Mouse (Mus musculus): ENCODE results near the gene Slc7a6os. TPM values are rescaled to one million over a fixed set of nuclear protein-coding genes. Genes with fewer than 3 reads are reported as not detected.
A peak's percentile ranks its signal among the peaks of the same experiment; 100 is the strongest.

The Slc7a6os gene
- polyA plus RNA-seq, 1 experiment from 2014 or later, result 36.2 TPM

- 96% methylated on average over 3 of the region's 3 CpGs for WGBS
- Histone ChIP-seq H3K9ac (replicated peaks) (no peak overlapping the region), H3K27me3 (replicated peaks) (no peaks in the 10 kb centered on the region), H3K4me3 (replicated peaks) (no peak overlapping the region), H3K36me3 (no peaks in the 10 kb centered on the region), H3K9me3 (replicated peaks) (no peaks in the 10 kb centered on the region), H3K4me2 (no peak overlapping the region), H3K27ac (replicated peaks) (no peak overlapping the region), H3K4me1 (peaks cover 9% of the 10 kb centered on the region)
- ATAC-seq (ENCODE audit: low FRiP score), result no peak
Measured at GRCm38 (mm10) chr8:106173566-106173965, 37.2 kb downstream of the Slc7a6os start.

DNA sequence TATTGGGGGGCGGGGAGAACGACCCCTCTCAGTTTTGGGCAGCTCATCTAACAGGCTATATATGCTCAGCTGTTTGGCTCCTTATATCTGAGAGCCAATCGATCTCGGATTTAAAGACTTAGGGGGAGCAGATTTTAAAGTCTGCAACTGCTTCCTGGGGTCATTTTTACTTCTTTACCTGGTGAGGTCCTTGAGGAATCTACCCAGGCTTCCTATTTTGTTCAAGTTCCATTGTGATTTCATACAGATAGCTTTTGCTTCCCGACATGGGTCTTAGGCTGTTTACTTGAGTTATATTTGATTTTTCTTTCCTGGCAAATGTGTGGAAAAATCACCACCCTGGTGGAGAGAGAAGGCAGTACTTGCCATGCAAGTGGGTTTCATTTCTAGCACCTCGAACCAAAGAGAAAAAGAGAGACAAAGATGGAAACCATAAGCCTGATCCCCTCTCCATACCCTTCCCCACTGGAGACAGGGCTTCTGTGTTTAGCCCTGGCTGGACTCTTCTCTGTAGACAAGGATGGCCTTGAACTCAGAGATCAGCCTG is 40.7 kb downstream of the Slc7a6os start:
- no peaks in the 10 kb centered on the region for H3K9me3 ChIP-seq (replicated peaks)
- WGBS, result 31% methylated on average over 6 of the region's 6 CpGs
- peak overlapping the region; percentile 86 for H3K4me3 ChIP-seq (replicated peaks)
- no peaks in the 10 kb centered on the region for H3K36me3 ChIP-seq
- H3K4me2 ChIP-seq, result peak overlapping the region; percentile 88
- no peaks in the 10 kb centered on the region for H3K27me3 ChIP-seq (replicated peaks)
- H3K4me1 ChIP-seq, result peaks cover 17% of the 10 kb centered on the region
- peak overlapping the region; percentile 91 for H3K9ac ChIP-seq (replicated peaks)
- peak overlapping the region; percentile 97 for H3K27ac ChIP-seq (replicated peaks)
- ATAC-seq (ENCODE audit: low FRiP score), result no peak

GRCm38 (mm10) chr8:106169017-106169933 is 41.5 kb downstream of the Slc7a6os start:
- Histone ChIP-seq H3K27ac (replicated peaks) (peak overlapping the region; percentile 97), H3K4me3 (replicated peaks) (peak overlapping the region; percentile 86), H3K4me1 (peaks cover 17% of the 10 kb centered on the region), H3K4me2 (peak overlapping the region; percentile 88), H3K27me3 (replicated peaks) (no peaks in the 10 kb centered on the region), H3K9ac (replicated peaks) (peak overlapping the region; percentile 91), H3K9me3 (replicated peaks) (no peaks in the 10 kb centered on the region), H3K36me3 (peaks cover 3% of the 10 kb centered on the region; the same call in 1 of the 2 replicates)
- 1% methylated on average over 54 of the region's 54 CpGs for WGBS
- ATAC-seq (ENCODE audit: low FRiP score), result peak; percentile 88

DNA sequence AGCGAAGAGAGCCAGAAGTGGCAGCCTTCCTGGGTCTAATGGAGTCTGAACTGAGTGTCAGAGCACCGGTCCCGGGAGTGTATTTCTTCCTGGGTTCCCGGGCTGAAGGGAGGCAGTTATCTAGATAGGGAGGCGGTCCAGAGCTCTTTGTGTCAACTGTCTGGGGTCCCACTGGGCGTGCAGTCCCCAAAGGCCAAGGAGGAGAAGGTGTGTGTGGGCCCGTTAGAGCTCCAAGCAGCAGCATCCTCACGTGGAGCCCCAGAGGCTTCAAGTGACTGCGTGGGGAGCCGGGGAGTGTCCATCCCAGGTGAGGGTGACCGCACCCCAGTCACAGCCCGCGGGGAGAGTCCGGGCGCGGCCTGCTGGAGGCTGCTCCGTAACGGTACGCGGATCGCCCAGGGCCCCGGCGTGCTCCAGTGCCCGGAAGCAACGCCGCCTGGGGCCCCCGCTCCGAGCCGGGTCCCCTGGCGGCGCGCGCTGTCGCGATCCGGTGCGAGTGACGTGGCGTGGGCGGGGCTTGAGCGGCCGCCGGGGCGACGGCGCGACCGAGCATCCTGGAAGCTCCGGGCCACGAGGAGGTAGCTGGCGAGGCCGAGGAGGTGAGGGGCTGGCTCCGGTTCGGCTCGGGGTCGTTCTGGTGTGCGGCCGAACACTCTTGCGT is 42.2 kb downstream of the Slc7a6os start, which contains the start of gene Slc7a6:
Gene Slc7a6 (plus strand): TSS at position 502 of the 661 bp plus-strand sequence.
- Histone ChIP-seq H3K9me3 (replicated peaks) (no peaks in the 10 kb centered on the region), H3K36me3 (peaks cover 11% of the 10 kb centered on the region), H3K27me3 (replicated peaks) (no peaks in the 10 kb centered on the region), H3K4me3 (replicated peaks) (peak within 1 kb of the TSS; percentile 86), H3K4me1 (peaks cover 17% of the 10 kb centered on the region), H3K27ac (replicated peaks) (peak within 1 kb of the TSS; percentile 97), H3K9ac (replicated peaks) (peak within 1 kb of the TSS; percentile 91), H3K4me2 (peak within 1 kb of the TSS; percentile 88)
- WGBS, result under 1% methylated on average over 53 of the region's 59 CpGs
- peak; percentile 92 for ATAC-seq (ENCODE audit: low FRiP score)

DNA sequence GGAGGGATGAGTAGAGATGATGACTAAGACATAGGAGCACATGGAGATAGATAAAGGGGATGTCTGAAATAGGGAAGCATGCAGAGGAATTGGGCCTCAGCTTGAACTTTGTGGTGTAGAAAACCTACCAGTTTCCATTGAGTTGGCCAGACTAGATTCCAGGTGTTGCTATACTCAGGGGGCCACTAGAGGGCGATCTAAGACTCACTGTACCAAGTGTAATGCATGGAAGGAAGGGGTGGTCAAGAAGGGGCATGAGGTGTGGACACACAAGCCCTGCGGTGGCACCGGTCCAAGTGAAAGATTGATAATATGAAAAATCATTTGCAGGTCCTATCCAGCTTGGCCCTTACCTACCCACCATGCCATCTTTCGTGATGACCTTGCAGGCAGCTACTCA is 45.3 kb downstream of the Slc7a6os start:
- Histone ChIP-seq H3K4me2 (no peak overlapping the region), H3K27ac (replicated peaks) (no peak overlapping the region), H3K36me3 (peaks cover 41% of the 10 kb centered on the region), H3K27me3 (replicated peaks) (no peaks in the 10 kb centered on the region), H3K4me3 (replicated peaks) (no peak overlapping the region), H3K9me3 (replicated peaks) (no peaks in the 10 kb centered on the region), H3K4me1 (peaks cover 16% of the 10 kb centered on the region), H3K9ac (replicated peaks) (no peak overlapping the region)
- 49% methylated on average over 4 of the region's 4 CpGs for WGBS
- no peak for ATAC-seq (ENCODE audit: low FRiP score)

GRCm38 (mm10) chr8:106163251-106163650 is 47.5 kb downstream of the Slc7a6os start:
- Histone ChIP-seq H3K27me3 (replicated peaks) (no peaks in the 10 kb centered on the region), H3K4me1 (peaks cover 7% of the 10 kb centered on the region), H3K4me2 (no peak overlapping the region), H3K36me3 (peaks cover 60% of the 10 kb centered on the region), H3K9me3 (replicated peaks) (no peaks in the 10 kb centered on the region), H3K9ac (replicated peaks) (no peak overlapping the region), H3K27ac (replicated peaks) (no peak overlapping the region), H3K4me3 (replicated peaks) (no peak overlapping the region)
- ATAC-seq (ENCODE audit: low FRiP score), result no peak
- 93% methylated on average over 9 of the region's 9 CpGs for WGBS

DNA sequence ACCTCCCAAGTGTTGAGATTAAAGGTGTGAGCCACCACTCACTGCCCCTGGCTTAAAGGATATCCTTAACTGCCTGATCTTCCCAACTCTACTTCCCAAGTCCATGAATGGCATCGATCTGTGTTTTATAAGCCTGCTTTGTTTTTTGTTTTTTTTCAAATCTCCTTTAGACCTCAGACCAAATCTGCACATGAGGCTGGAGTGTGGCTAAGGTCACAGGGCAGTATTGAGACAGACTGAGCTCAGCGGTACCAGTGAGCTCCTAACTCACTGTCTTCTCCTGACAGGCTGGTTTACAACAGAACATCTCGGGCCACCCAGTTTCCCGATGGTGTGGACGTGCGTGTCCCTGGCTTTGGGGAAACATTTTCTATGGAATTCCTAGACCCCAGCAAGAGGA is 50.9 kb downstream of the Slc7a6os start:
- no peak overlapping the region for H3K4me3 ChIP-seq (replicated peaks)
- H3K9ac ChIP-seq (replicated peaks), result no peak overlapping the region
- H3K9me3 ChIP-seq (replicated peaks), result no peaks in the 10 kb centered on the region
- WGBS, result 91% methylated on average over 6 of the region's 6 CpGs
- H3K27ac ChIP-seq (replicated peaks), result no peak overlapping the region
- H3K36me3 ChIP-seq, result peaks cover 78% of the 10 kb centered on the region
- no peak for ATAC-seq (ENCODE audit: low FRiP score)
- no peaks in the 10 kb centered on the region for H3K4me1 ChIP-seq
- H3K27me3 ChIP-seq (replicated peaks), result no peaks in the 10 kb centered on the region
- no peak overlapping the region for H3K4me2 ChIP-seq

DNA sequence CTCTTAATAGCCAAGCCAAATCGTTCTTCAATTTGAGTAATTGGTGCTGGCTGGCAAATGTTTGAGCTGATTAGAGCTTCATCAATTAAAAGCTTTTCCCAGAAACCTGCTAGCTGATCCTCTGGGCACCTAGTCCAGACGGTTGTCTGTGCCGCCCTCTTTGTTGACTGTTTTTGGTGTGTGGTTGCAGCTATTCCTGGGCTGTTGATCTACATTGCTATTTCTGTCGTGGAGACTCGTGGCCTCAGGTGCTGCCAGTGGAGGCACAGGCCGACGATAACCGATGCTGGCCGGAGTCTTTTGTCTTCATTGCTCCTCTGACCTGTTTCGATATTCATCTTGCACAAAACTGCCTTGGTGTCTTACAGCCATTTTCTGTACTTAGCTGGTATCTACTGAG is 52.4 kb downstream of the Slc7a6os start:
- H3K27ac ChIP-seq (replicated peaks), result no peak overlapping the region
- 93% methylated on average over 10 of the region's 10 CpGs for WGBS
- H3K9me3 ChIP-seq (replicated peaks), result no peaks in the 10 kb centered on the region
- H3K27me3 ChIP-seq (replicated peaks), result no peaks in the 10 kb centered on the region
- H3K36me3 ChIP-seq, result peaks cover 71% of the 10 kb centered on the region
- no peak overlapping the region for H3K9ac ChIP-seq (replicated peaks)
- ATAC-seq (ENCODE audit: low FRiP score), result no peak
- no peak overlapping the region for H3K4me2 ChIP-seq
- no peak overlapping the region for H3K4me3 ChIP-seq (replicated peaks)
- no peaks in the 10 kb centered on the region for H3K4me1 ChIP-seq

- Histone ChIP-seq H3K9me3 (replicated peaks) (no peaks in the 10 kb centered on the region), H3K9ac (replicated peaks) (no peak overlapping the region), H3K36me3 (peaks cover 62% of the 10 kb centered on the region), H3K27ac (replicated peaks) (no peak overlapping the region), H3K4me3 (replicated peaks) (no peak overlapping the region), H3K27me3 (replicated peaks) (no peaks in the 10 kb centered on the region), H3K4me1 (no peaks in the 10 kb centered on the region), H3K4me2 (no peak overlapping the region)
- WGBS, result 100% methylated on average over 1 of the region's 1 CpGs
- no peak for ATAC-seq (ENCODE audit: low FRiP score)
Measured at GRCm38 (mm10) chr8:106157419-106157818, 53.3 kb downstream of the Slc7a6os start.

- WGBS, result 85% methylated on average over 4 of the region's 4 CpGs
- H3K4me3 ChIP-seq (replicated peaks), result no peak overlapping the region
Measured at GRCm38 (mm10) chr8:106152876-106153275, 57.9 kb downstream of the Slc7a6os start.

DNA sequence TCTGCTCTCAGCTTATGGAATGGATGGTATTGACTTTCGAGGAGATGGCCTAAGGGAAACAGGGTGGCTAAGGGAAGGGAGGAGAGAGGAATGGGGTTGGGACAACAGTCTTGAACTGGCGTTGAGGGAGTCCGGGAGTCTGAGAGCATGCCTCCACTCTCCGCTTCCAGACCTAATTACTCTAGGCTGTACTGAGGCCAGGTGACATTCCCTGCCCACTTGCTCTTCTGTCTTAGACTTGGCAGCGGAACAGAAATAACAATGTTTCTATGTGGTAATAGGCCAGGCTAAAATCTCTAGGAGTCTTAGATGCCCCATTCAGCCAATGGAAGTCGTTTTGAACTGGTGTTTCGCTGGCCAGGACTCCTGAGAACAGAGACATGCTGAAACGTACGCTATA is 59.7 kb downstream of the Slc7a6os start:
- Histone ChIP-seq H3K27me3 (replicated peaks) (no peaks in the 10 kb centered on the region), H3K9me3 (replicated peaks) (no peaks in the 10 kb centered on the region), H3K4me1 (peaks cover 21% of the 10 kb centered on the region), H3K9ac (replicated peaks) (peak overlapping the region; percentile 82), H3K27ac (replicated peaks) (no peak overlapping the region), H3K4me3 (replicated peaks) (peak overlapping the region; percentile 93), H3K36me3 (peaks cover 12% of the 10 kb centered on the region), H3K4me2 (peak overlapping the region; percentile 82)
- WGBS, result 84% methylated on average over 9 of the region's 9 CpGs
- ATAC-seq (ENCODE audit: low FRiP score), result no peak

More at GRCm38 (mm10) chr8:106152876-106153275, 57.9 kb downstream of the Slc7a6os start:
- Histone ChIP-seq H3K36me3 (peaks cover 20% of the 10 kb centered on the region), H3K9me3 (replicated peaks) (no peaks in the 10 kb centered on the region), H3K27ac (replicated peaks) (no peak overlapping the region), H3K4me2 (no peak overlapping the region), H3K27me3 (replicated peaks) (no peaks in the 10 kb centered on the region), H3K4me1 (peaks cover 21% of the 10 kb centered on the region), H3K9ac (replicated peaks) (no peak overlapping the region)
- no peak for ATAC-seq (ENCODE audit: low FRiP score)
